Mouse (Mus musculus) right cerebral cortex, postnatal 25 days (tissue): ENCODE measurements around the gene Fgfr4.

Experiments used
- DNase-seq: peaks from one replicate; pipeline ENCODE4 v3.0.0; 2022

The Fgfr4 gene

DNA sequence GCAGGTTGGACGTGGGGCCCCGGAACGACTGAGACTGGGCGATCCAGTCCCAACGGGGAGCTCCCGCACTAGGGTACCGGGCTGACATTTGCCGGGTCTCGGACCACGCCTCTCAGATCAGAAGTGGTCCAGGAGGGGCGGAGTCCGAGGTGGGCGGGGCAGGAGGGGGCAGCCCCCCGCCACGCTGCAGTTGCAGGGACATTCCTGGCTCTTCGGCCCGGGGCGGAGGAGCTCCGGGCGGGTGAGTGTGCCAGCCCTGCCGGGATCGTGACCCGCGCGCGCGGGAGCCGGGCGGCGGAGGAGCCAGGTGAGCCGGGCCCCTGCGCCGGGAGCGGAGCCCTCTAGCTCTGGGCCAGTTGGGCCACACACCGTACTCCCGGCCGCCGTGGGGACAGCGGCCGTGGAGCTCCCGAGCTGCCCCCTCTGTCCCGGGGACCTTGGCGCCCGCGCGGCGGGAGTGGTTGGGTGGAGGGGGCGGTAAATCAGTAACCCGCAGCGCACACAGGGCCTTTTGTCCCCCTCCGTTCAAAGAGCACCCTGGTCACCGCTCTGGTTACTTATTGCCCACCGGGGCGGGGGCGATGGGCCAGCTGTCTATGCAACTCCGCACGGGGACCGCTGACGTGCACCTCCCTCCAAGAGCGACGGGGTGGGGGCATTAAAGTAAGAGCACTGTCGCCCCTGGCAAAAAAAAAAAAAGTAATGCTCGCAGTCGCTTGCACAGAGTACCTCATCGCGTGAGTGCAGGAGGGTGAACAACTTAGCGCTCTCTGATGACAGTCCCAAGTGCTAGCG lies at the start of gene Fgfr4:
Gene Fgfr4, plus strand, starts transcription at position 20 of the 795 bp plus-strand sequence.
- no peak for DNase-seq

DNA sequence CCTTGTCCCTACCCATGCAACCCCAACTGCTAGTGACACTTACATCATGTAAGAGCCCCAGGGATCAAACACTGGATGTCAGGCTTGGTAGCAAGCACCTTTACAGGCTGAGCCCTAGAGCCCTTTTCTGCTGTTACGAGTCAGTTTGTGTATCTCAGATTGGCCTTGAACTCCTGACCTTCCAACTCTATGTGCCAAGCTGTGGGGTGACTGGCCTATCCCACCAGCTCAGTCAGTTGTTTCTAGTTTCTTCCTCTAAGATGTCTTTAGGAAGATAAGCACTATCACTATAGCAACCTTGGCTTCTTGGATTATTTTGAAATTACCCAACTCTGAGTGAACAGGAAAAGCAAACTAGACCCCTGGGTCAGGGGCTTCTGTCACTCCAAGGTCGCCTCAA lies 49.1 kb upstream of the Fgfr4 start:
- DNase-seq, result no peak

DNA sequence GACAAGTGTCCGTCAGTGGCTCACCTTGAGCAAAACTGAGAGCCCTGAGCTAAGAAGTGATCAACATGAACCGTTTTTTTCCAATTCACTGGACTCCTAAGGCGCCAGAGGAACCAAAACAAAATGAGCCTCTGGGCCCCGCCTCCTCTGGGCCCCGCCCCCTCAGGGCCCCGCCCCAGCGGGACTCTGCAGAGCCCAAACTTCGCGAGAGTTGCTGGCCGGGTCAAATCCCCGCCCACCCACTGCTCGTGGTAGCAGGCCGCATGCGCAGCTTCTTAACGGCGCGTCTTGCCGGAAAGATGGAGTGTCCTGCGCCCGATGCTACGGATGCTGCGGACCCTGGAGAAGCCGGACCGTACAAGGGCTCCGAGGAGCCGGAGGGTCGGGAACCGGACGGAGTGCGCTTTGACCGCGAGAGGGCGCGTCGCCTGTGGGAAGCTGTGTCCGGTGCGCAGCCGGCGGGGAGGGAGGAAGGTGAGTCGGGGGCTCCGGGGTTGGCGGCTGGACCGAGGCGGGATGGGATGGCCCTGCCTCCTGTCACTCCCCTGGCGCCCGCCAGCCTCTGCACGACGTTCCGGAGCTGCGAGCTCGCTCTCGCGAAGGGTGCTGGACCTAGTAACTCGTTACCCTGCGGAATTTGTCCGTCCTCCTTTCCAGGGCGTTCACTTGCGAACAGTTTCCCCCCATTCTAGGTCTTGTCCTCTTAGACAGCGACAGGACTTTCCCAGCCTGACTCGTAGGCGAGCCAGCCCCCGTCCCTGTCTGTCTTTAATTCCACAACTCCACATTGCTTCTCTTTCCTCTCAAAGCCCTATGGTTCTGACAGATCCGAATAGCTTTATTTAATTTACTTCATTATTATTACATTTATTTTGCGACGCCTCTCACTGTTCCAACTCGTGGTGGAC lies 47.1 kb upstream of the Fgfr4 start, which contains the start of gene Zfp346:
Gene Zfp346, plus strand, starts transcription at position 267 of the 908 bp plus-strand sequence.
- DNase-seq, result peak; percentile 95

DNA sequence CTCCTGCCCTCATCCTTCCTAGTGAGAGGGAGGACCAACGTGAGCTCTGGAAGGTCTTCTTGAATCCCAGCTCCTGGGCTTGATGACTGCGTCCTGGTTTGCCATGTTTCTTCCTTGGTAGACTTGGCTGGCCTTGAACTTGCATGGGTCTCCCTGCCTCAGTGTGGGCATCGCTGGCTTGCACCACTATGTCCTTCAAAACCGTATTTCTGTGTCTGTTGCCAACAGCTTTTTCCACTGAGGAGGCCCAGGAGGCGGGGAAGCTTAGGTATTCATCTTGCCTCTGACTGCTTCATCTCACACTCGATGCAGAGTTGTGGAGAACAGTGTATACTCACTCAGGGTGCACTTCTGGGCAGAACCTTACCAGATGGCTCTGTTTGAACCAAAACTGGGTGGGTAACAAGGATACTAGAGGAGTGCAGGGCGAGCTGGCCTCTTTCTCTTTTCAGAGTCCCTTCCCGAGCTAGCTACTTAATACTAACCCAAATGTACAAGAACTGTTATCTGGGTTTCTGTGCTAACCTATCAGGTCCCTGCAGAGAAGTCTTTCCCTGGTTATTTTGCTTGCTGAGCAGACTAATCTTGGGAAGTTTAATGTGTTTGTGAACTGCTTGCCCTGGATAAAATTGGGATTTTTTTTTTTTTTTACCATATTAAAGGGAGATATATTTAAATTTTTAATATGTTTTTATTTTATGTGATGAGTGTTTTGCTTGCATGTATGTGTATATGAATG lies 46.3 kb upstream of the Fgfr4 start:
- DNase-seq, result no peak

DNA sequence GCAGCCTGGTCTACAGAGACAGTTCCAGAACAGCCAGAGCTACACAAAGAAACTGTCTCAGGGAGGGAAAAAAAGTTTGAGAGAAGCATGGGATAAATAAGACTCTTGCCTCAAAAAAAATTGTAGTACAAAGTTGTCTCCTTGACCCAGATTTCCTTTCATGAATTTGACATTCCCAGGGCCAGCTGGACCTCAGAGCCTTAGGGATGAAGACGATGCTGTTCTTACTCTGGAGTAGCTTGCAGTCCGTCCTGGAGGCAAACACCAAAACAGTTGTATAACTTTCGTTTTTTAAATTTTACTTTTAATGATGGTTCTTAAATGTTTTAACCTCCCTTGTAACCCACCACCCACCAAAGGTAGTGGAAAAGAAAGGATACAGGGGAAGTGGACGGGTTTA lies 45.3 kb upstream of the Fgfr4 start:
- DNase-seq, result no peak

DNA sequence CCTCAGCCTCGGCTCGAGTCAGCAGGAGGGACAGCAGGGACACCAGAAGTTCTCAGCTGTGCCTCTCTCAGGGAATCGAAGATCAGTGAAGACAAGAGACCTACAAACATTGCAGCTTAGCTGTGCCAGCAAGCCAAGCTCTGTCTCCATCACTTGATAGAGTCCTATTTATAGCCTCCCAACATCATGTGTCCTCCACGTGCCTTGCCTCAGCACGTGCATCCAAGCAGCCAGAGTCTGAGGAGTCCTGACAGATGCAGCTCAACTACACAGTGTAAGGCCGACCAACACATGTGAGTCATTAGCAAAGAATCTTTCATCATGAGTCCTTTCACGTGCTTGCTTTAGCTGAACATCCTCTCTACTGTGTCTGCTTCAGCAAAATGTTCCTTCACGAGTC lies 44.7 kb upstream of the Fgfr4 start:
- DNase-seq, result no peak

DNA sequence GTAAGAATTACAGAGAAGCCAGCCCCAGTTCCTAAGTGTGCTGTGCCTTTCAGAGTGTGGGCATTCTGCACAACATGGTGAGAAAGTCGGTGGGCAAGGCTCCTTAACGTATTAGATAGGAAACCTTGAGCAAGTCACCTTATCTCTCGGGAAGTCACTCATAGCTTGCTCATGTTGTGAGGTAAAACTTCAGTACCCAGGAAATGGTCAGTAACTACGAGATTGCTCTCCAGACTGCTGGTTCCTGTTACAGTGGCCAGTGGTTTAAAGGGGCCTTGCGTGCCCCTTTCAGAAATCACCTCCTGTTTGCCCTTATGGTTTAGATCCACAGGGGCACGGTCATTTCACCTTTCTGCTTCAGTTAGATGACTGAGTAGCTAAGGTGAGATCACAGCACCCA lies 38.1 kb upstream of the Fgfr4 start:
- DNase-seq, result no peak

DNA sequence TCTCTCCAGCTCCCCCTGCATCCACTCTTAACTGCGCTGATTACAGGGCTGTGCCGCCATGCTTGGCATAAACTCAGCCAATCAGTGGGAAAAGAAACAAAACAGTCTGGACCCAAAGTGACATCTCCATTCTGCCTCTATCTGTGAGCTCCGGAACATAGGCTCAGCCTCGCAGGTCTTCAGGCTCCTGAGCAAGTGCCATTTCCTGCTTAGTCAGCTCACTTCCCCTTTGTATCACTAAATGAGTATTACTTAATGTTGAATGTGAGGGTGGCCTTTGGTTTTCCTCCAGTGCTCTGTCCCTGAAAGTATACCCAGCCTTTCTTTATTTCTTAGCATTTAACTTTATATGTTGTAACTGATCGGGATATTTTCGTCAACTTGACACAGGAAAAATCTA lies 27.5 kb upstream of the Fgfr4 start:
- no peak for DNase-seq

DNA sequence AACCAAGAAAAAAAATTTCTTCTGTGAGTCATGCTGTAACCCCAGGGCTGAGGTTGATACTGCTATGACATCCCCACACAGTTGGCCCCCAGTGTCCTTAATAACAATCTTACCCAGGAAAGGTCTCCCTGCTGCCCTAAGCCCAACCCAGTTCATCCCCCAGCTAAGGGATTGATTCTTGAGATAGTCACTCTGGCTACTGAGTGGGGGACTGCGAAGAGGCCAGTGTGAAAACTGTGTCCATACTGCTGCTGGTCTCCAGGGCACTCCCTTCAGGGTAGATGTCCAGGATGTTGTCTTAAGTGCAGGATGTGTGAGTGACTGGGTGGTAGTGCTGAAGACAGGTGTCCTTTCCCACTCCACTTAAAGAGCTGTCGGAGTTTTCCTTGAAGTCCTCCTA lies 19.0 kb upstream of the Fgfr4 start, which contains the start of gene Gm17617:
Gene Gm17617, minus strand, starts transcription at position 101 of the 400 bp plus-strand sequence.
- DNase-seq, result no peak

DNA sequence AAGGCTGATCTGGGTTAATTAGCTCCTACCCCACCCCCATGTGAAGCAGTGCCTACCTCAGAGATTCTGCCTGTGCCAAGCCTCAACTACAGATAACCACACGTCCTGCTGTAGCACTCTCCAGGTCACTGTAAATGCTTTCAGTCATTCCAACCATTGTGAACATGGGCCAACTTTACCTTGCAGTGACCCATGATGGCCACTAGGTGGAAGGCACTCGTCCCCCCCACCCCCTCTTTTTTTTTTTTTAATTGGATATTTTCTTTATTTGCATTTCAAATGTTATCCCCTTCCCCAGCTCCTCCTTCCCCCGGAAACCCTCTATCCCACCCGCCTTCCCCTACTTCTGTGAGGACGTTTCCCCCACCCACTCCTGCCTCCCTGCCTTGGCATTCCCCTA lies 17.1 kb upstream of the Fgfr4 start:
- DNase-seq, result no peak

DNA sequence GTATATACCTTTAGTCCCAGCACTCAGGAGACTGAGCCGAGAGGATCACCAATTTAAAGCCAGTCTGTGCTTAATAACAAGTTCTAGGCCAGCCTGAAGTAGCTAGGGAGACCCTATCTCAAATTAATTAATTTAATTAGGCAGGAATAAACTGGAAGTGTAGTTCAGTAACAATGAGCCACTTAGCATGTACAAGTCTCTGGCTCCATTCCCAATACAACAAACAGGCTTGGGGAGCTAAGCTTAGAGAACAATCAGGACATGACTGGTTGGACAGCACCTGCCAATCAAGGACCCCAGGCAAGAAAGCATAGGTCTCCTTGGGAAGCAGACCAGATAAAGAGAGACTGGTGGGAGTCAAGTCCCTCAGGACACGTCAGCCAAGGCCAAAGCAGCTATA lies 12.2 kb upstream of the Fgfr4 start:
- DNase-seq, result no peak

DNA sequence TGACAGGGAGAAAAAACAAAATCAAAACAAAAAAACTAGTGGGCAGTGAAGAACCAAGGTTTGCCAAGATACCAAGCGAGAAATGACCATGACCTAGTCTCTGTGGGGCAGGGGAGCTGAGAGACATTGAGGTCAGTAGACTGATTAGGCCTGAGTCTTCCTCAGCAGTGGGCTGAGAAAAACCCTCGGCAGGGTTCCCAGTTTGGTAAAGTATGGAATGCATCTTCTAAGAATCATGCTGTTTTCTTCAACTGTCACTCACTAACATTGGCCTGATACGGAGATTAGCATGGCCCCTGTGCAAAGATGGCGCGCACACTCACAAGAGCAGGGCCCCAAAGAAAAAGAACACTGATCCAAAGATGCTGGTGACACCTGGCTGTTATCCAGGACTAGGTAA lies 1.5 kb downstream of the Fgfr4 start:
- DNase-seq, result no peak

DNA sequence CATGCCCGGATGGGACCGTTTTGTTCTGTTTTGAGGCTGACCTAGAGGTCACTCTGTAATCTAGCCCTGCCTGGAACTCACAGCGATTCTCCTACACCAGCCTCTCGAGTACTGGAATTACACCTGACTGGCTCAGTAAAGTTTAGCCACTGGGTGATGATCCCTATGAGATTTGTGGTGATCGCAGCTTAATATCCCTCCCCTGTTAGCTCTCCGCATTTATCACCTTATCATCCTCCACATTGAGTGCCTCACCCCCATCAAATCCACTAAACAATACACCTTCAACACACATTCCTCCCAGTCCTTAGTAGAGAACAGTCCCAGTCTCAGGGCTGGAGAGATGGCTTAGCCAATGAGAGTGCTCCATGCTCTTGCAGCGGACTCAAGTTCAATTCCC lies 9.9 kb downstream of the Fgfr4 start:
- DNase-seq, result no peak

DNA sequence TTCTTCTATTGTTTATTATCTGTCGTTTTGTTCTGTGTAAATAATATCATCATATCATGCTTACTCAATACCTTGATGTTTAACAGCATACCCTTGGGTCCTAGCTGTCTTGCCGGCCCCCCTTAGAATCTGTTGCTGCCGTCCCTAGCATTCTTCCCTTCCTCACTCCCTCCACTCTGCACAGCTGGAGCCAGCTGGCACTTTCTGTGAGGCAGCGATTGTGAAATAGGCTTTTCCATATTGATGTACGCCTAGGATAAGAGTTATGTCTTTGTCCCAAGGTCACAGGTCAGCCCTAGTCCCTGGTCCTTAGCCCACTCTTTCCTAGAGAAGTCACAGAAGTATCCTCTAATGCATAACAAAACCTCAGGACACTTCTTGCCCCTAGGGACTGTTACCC lies 11.1 kb downstream of the Fgfr4 start:
- no peak for DNase-seq

DNA sequence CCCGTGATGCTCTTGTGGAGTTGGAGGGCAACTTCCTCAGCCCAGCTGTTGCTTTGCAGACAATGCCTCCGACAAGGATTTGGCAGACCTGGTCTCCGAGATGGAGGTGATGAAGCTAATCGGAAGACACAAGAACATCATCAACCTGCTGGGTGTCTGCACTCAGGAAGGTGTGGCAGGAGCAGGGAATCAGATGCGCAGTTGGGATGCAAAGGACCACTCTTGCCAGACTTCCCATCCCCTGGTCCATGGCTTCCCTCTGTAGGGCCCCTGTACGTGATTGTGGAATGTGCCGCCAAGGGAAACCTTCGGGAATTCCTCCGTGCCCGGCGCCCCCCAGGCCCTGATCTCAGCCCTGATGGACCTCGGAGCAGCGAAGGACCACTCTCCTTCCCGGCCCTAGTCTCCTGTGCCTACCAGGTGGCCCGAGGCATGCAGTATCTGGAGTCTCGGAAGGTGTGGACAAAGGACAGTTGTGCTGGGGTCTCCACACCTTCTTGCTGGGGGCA lies 13.4 kb downstream of the Fgfr4 start:
- no peak for DNase-seq

DNA sequence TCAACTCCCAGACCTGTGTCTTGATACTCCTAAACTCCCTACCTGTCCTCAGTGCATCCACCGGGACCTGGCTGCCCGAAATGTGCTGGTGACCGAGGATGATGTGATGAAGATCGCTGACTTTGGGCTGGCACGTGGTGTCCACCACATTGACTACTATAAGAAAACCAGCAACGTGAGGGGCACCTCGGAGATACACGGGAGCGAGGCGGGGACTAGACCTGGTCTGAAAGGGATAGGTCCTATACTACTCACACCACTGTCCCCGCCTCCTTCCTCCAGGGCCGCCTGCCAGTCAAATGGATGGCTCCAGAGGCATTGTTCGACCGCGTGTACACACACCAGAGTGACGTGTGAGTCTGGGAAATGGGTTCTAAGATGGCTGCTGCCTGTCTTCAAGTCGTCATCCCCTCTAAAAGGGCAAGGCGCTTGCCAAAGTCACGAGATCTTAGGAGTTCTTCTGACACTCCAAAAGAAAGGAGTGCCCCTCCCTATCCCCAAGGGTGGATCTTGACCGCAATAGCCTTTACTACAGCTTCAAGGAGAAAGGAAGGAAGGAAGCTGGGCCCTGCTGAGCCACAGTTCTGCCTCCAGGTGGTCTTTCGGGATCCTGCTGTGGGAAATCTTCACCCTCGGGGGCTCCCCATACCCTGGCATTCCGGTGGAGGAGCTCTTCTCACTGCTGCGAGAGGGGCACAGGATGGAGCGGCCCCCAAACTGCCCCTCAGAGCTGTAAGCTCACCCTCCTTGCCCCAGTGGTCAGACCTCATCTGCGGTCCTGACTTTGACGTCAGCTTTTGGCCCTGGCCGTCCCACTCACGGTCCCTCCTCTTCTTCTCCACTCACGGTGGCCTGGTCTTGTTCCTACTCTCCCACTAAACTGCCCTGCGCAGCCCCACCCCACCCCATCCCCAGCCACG lies 14.6 kb downstream of the Fgfr4 start:
- DNase-seq, result no peak

DNA sequence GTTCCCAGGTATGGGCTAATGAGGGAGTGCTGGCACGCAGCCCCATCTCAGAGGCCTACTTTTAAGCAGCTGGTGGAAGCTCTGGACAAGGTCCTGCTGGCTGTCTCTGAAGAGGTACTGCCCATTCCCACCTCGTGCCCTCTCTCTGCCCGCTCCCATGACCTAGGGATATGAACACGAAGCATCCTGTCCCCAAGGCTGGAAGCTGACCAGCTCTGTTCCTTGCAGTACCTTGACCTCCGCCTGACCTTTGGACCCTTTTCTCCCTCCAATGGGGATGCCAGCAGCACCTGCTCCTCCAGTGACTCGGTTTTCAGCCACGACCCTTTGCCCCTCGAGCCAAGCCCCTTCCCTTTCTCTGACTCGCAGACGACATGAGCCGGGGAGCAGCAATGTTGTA lies 15.4 kb downstream of the Fgfr4 start:
- no peak for DNase-seq

DNA sequence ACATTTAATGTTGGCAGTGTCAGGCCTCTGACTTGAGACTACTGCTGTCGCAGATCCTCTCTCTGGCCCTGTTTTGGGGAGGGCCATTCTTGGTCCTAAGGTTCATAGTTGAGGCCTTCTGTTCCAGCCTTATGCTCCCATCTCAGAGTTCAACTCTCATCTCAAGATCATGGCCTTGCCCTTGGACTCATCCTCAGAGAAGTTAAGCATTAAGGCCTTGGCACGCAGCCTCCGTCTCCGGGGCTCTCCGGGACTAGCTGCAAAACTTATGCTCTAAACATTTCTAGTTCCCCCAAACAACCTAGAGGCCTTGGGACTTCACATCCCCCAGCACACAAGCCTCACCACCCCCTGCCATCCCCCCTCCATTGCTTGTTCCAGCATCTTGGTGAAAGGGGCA lies 15.8 kb downstream of the Fgfr4 start:
- no peak for DNase-seq

DNA sequence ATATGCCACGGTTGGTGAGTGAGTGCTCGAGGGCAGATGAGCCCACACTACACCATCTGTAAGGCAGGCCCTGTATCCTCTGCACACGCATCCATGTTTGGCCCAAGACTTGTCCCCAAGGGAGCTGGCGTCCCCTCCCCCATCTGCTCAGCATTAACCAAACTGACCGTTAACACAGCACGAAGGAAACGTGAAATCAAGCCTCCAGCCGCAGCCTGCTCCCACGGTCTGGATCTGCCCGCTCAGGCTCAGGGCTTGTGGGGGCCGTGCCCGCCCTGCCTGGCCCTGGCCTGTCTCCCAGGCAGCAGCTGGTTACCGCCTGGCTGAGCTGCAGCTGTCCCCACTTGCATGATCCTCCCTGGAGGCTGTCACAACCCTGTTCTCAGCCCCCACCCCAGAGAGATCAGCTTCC lies 16.5 kb downstream of the Fgfr4 start:
- DNase-seq, result no peak

DNA sequence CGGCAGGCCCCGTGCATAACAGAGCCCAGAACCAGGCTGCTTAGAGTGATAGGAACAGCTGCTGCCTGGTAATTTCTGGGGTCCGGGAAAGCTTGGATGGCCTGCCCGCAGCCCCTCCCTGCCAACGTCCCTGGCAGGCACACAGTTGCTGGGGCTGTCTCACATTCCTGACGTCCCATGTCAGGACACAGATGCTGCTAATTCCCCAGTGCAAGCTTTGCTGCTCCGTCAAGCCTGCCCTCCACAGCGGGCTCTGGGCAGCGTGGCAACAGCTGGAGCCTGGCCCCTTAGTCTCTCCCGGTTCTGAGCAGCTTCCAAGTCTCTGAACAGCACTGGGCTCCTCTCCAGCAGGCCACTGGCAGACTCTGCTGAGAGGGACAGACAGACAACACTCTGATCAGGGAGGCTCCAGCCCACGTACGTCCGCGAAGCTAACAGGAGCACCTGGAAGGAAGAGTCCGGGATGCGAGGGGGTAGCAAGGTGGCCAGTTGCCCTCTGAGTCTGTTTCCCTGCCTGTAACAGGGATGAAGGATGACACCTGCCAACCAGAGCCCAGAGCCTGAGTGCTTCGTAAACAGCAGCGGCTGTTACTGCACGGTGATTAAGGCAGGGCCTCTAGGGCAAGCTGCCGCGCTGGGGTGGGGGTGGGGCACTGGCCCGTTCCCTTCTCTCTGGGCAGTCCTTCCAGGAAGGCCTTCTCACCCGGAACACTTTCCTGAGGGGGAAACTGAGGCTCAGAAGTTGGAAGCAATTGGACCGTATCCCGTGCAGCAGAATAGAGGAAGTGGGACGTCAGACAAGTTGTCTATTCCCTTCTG lies 19.3 kb downstream of the Fgfr4 start:
- DNase-seq, result peak; percentile 50

DNA sequence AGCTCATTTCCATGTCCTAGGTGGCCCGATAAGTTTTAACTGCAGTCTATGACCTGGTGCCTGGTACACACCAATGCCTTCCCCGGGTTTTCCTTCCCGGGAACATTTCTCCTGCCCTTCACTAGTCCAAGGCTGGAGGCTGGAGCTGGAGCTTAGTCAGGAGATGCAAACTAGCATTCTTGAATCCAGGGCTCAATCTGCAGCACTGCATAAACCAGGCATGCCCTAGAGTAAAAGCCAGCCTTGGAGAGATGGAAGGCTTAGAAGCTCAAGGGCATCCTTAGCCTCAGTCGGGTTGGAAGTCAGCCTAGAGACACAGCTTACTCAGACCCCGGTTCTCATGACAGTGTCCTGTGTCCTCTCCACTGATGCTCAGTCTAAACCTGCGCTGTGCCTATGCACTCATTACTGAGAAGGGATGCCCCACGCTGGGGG lies 19.9 kb downstream of the Fgfr4 start:
- no peak for DNase-seq
